Mouse (Mus musculus) liver, embryonic 18 days (tissue): ENCODE results near the gene Gfod1. TPM values are rescaled to one million over a fixed set of nuclear protein-coding genes. Genes with fewer than 3 reads are reported as not detected.

Experiments used
- polyA plus RNA-seq: library from polyadenylated mRNA; depleted of rRNA; stranded (reverse); fragments of >200 nt; gene quantifications from 2 replicates; pipeline ENCODE4 v1.2.3, GENCODE M21; 2012; rRNA removed

Gfod1 gene
- 1.00 and 1.7 TPM in 2 replicates for polyA plus RNA-seq

DNA sequence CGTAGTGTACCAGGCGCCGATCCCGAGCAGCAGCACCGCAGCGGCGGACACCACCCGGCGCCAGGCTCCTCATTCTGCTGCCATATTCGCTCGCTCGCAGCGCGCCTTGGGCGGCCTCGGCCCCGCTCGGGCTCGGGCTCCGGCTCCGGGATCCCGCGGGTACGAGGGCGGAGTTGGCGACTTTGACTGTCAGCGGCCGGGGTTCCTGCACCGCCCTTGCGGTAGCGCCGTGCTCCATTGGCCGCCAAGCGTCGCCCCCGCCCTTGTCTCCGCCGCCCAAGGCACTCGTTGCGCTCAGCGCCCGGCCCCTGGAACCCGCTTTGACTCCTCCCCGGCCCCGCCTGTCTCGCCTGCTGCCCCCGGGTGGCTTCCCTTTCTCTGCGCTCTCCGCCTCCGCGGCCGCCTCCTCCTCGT lies at the start of gene Gfod1:
TSS of gene Gfod1 (minus strand) at position 155 of the 414 bp plus-strand sequence.

DNA sequence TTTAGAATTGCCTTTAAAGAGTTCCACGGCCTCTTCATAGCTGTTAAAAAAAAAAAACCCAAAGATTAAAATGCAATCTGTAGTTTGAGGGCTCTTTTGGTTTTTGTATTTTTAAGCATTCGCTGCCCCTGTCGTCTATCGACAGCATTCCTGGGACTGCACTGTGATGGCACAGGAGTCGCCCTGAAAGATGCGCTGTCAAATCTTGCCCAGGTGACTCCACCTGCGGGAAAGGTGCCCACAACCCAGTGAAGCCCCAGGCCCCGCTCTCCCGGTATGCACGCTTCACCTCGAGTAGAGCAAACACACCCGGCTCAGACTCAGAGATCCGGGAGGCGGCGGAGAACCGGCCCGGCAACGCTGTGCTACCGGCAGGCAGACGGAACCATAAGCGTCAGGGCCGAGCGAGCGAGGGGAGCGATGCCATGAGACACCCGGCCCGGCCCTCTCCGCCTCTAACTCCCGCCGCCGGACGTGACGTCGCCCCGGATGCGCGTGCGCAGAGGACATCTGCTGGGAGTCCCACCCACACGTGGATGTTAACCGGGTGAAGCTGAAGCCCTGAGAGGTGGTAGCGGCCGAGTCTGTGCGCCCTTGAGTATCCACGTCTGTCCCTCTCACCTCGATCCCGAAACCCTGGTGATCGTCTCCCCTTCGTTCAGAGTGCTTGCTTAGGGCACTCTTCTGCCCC lies 132.8 kb downstream of the Gfod1 start, which contains the start of gene Tbc1d7:
TSS of gene Tbc1d7 (minus strand) at position 482 of the 691 bp plus-strand sequence.

Other genes with a start within 250 kb of the Gfod1 start
- 4.0 and 4.3 TPM in 2 replicates for gene Tbc1d7, start 132.7 kb downstream of the Gfod1 start, polyA plus RNA-seq
- 6.4 and 6.8 TPM in 2 replicates for gene Sirt5, start 61.3 kb upstream of the Gfod1 start, polyA plus RNA-seq
- gene Nol7, start 94.2 kb upstream of the Gfod1 start, polyA plus RNA-seq = 55.1 and 60.3 TPM in 2 replicates
- 9.8 and 11.3 TPM in 2 replicates for gene Ranbp9, start 177.1 kb upstream of the Gfod1 start, polyA plus RNA-seq